Mouse (Mus musculus): Measurements from ENCODE around the gene Sun1.

Sun1 gene

GRCm38 (mm10) chr5:139227645-139228044, 27.2 kb downstream of the Sun1 start:
- POLR2A ChIA-PET, result interaction anchor here in 1 of 4 experiments (0.6 to 1.8 kb wide), 2 partner anchors 10 to 43 kb away, joined by 3 to 5 read pairs; no protein-coding TSS in a partner anchor

GRCm38 (mm10) chr5:139228318-139228717, 27.9 kb downstream of the Sun1 start:
- ChIA-PET POLR2A (interaction anchor here in 1 of 4 experiments (0.6 to 1.8 kb wide), 3 partner anchors 9 to 43 kb away, joined by 3 to 5 read pairs (median 3); no protein-coding TSS in a partner anchor), CTCF (interaction anchor here in 2 of 4 experiments (0.7 to 1.3 kb wide), 2 partner anchors 28 to 69 kb away, joined by 3 read pairs; partner anchors contain the start of gene Sun1 (in 1 of the 2))

More at GRCm38 (mm10) chr5:139227645-139228044, 27.2 kb downstream of the Sun1 start:
- CTCF ChIA-PET, result interaction anchor here in 3 of 4 experiments (0.7 to 1.3 kb wide), 3 partner anchors 24 to 69 kb away, joined by 3 to 4 read pairs (median 3); partner anchors contain the start of gene Sun1 (in 1 of the 3)

GRCm38 (mm10) chr5:139229716-139230115, 29.3 kb downstream of the Sun1 start:
- ChIA-PET CTCF (interaction anchor here in 1 of 4 experiments (0.6 kb wide), 1 partner anchor 53 kb away, joined by 3 read pairs; no protein-coding TSS in a partner anchor), POLR2A (interaction anchor here in 3 of 4 experiments (0.6 to 1.6 kb wide), 4 partner anchors 8 to 208 kb away, joined by 3 to 4 read pairs (median 3); partner anchors contain the start of gene Get4 (in 2 of the 3))

GRCm38 (mm10) chr5:139232083-139232482, 31.6 kb downstream of the Sun1 start:
- ChIA-PET POLR2A (interaction anchor here in 2 of 4 experiments (0.6 to 1.5 kb wide), 2 partner anchors 20 to 84 kb away, joined by 3 read pairs; partner anchors contain the start of gene Get4 (in 1 of the 2)), CTCF (no interaction called here)

- ChIA-PET POLR2A (interaction anchor here in 2 of 4 experiments (0.9 to 1.9 kb wide), 3 partner anchors 15 to 21 kb away, joined by 3 to 4 read pairs (median 3); partner anchors contain the start of gene Get4 (in 1 of the 2)), CTCF (no interaction called here)
Observed at GRCm38 (mm10) chr5:139234423-139234822, 34.0 kb downstream of the Sun1 start.

- CTCF ChIA-PET, result no interaction called here
- POLR2A ChIA-PET, result interaction anchor here (0.6 to 1.9 kb wide), 12 partner anchors 8 to 499 kb away, joined by 3 to 14 read pairs (median 4); partner anchors contain the start of genes Get4 (in 2 of the 4) and Micall2 (in 1 of the 4)
Observed at GRCm38 (mm10) chr5:139237436-139237835, 37.0 kb downstream of the Sun1 start.

GRCm38 (mm10) chr5:139241022-139241761, 40.8 kb downstream of the Sun1 start:
- ChIA-PET POLR2A (interaction anchor here in 3 of 4 experiments (0.5 to 3.3 kb wide), 8 partner anchors 10 to 228 kb away, joined by 3 to 26 read pairs (median 4); partner anchors contain the start of genes Get4 (in 2 of the 3) and Sun1 (in 2 of the 3)), CTCF (no interaction called here)

GRCm38 (mm10) chr5:139243384-139243783, 42.9 kb downstream of the Sun1 start:
- POLR2A ChIA-PET, result interaction anchor here in 2 of 4 experiments (0.6 to 1.5 kb wide), 4 partner anchors 8 to 247 kb away, joined by 3 to 7 read pairs (median 4); partner anchors contain the start of gene Get4 (in 2 of the 2)

GRCm38 (mm10) chr5:139247767-139248166, 47.3 kb downstream of the Sun1 start:
- POLR2A ChIA-PET, result interaction anchor here in 2 of 4 experiments (0.6 to 1.6 kb wide), 2 partner anchors 9 to 34 kb away, joined by 3 to 4 read pairs; no protein-coding TSS in a partner anchor

More at GRCm38 (mm10) chr5:139243384-139243783, 42.9 kb downstream of the Sun1 start:
- CTCF ChIA-PET, result interaction anchor here in 1 of 4 experiments (0.6 kb wide), 1 partner anchor 1180 kb away, joined by 5 read pairs; no protein-coding TSS in a partner anchor

GRCm38 (mm10) chr5:139248846-139249245, 48.4 kb downstream of the Sun1 start:
- ChIA-PET CTCF (no interaction called here), POLR2A (interaction anchor here in 3 of 4 experiments (0.5 to 1.3 kb wide), 4 partner anchors 14 to 754 kb away, joined by 3 to 5 read pairs (median 3); no protein-coding TSS in a partner anchor)

More at GRCm38 (mm10) chr5:139247767-139248166, 47.3 kb downstream of the Sun1 start:
- CTCF ChIA-PET, result interaction anchor here in 1 of 4 experiments (0.7 kb wide), 1 partner anchor 84 kb away, joined by 4 read pairs; no protein-coding TSS in a partner anchor

GRCm38 (mm10) chr5:139251279-139251678, 50.8 kb downstream of the Sun1 start:
- POLR2A ChIA-PET, result interaction anchor here (0.6 to 8.5 kb wide), 66 partner anchors 8 to 629 kb away, joined by 3 to 72 read pairs (median 4); partner anchors contain the start of genes Sun1 (in 3 of the 4), Dnaaf5 (in 2 of the 4), Pdgfa (in 2 of the 4) and Prkar1b (in 2 of the 4)
- CTCF ChIA-PET, result interaction anchor here in 3 of 4 experiments (0.6 to 1.5 kb wide), 11 partner anchors 24 to 632 kb away, joined by 3 to 6 read pairs (median 3); partner anchors contain the start of genes Micall2 (in 1 of the 3) and Zfp68 (in 1 of the 3)

- POLR2A ChIA-PET, result interaction anchor here (0.6 to 8.5 kb wide), 80 partner anchors 8 to 1091 kb away, joined by 3 to 72 read pairs (median 4); partner anchors contain the start of genes Sun1 (in 3 of the 4), Dnaaf5 (in 2 of the 4), Pdgfa (in 2 of the 4) and Prkar1b (in 2 of the 4)
- CTCF ChIA-PET, result interaction anchor here (0.6 to 1.5 kb wide), 13 partner anchors 19 to 632 kb away, joined by 3 to 6 read pairs (median 3); partner anchors contain the start of genes Micall2 (in 1 of the 4) and Zfp68 (in 1 of the 4)
Observed at GRCm38 (mm10) chr5:139251736-139252080, 51.3 kb downstream of the Sun1 start.

- CTCF ChIA-PET, result interaction anchor here (0.6 to 1.5 kb wide), 13 partner anchors 19 to 633 kb away, joined by 3 to 6 read pairs (median 3); partner anchors contain the start of genes Micall2 (in 1 of the 4) and Zfp68 (in 1 of the 4)
Observed at GRCm38 (mm10) chr5:139252081-139252909, 51.9 kb downstream of the Sun1 start, which contains the start of gene Get4. TSS of gene Get4 (plus strand) at chr5:139252324.

GRCm38 (mm10) chr5:139252910-139253245, 52.4 kb downstream of the Sun1 start:
- ChIA-PET CTCF (interaction anchor here in 1 of 4 experiments (1.3 to 1.5 kb wide), 2 partner anchors 92 to 101 kb away, joined by 6 read pairs; no protein-coding TSS in a partner anchor), POLR2A (interaction anchor here in 3 of 4 experiments (0.6 to 8.5 kb wide), 29 partner anchors 10 to 630 kb away, joined by 3 to 72 read pairs (median 5); partner anchors contain the start of genes A430033K04Rik (in 1 of the 3), Dnaaf5 (in 1 of the 3), Pdgfa (in 1 of the 3) and Prkar1b (in 1 of the 3))

More at GRCm38 (mm10) chr5:139252081-139252909, 51.9 kb downstream of the Sun1 start, which contains the start of gene Get4:
- POLR2A ChIA-PET, result interaction anchor here (0.6 to 8.5 kb wide), 81 partner anchors 9 to 1092 kb away, joined by 3 to 72 read pairs (median 4); partner anchors contain the start of genes Sun1 (in 3 of the 4), Dnaaf5 (in 2 of the 4), Pdgfa (in 2 of the 4) and Prkar1b (in 2 of the 4)

GRCm38 (mm10) chr5:139253301-139253741, 52.9 kb downstream of the Sun1 start:
- POLR2A ChIA-PET, result interaction anchor here in 2 of 4 experiments (0.6 to 8.5 kb wide), 10 partner anchors 11 to 262 kb away, joined by 3 to 72 read pairs (median 10); partner anchors contain the start of genes Dnaaf5 (in 1 of the 2), Pdgfa (in 1 of the 2), Prkar1b (in 1 of the 2) and Sun1 (in 1 of the 2)
- CTCF ChIA-PET, result no interaction called here

GRCm38 (mm10) chr5:139254938-139255337, 54.5 kb downstream of the Sun1 start:
- POLR2A ChIA-PET, result interaction anchor here in 2 of 4 experiments (0.6 to 8.5 kb wide), 13 partner anchors 9 to 260 kb away, joined by 3 to 72 read pairs (median 3); partner anchors contain the start of genes Prkar1b (in 1 of the 2) and Sun1 (in 1 of the 2)
- CTCF ChIA-PET, result no interaction called here

All from embryonic stem cell, embryonic (primary cell).